Mouse (Mus musculus) heart, embryonic 14.5 days (tissue): Measurements from ENCODE around the gene Ick. TPM values are rescaled to one million over a fixed set of nuclear protein-coding genes. Genes with fewer than 3 reads are reported as not detected.
A peak's percentile ranks its signal among the peaks of the same experiment; 100 is the strongest.
"Not testable (repeated sequence)": the region's sequence is repeated elsewhere in the genome, so short reads cannot be mapped to it uniquely, and the experiment has no call there.

Source experiments
- ATAC-seq: fragments of 200-750 bp; cut with Nextera tagmentation; 2 replicates; pipeline ENCODE4 v1.8.0; 2017; ENCODE audit warnings: low read depth, moderate TSS enrichment; ENCODE audit not compliant: insufficient number of reproducible peaks, insufficient read depth, low FRiP score
- H3K27ac ChIP-seq, 2 experiments: fragments of 200-500 bp in 1 of 2; fragments of 300-500 bp in 1 of 2; sonication (generic) in 1 of 2; replicated peaks in 1 of 2; 2 replicates each; pipeline ENCODE4 v1.5.1; 2012 to 2014; ENCODE audit warnings: low read depth in 2 of 2, low read length in 2 of 2, control low read depth in 1 of 2, mild to moderate bottlenecking in 1 of 2, mixed read lengths in 1 of 2; ENCODE audit not compliant: control insufficient read depth in 1 of 2, insufficient read depth in 1 of 2
- H3K27me3 ChIP-seq: fragments of 300-500 bp; sonication (generic); 2 replicates; pipeline ENCODE4 v1.6.1; 2014; ENCODE audit warnings: mild to moderate bottlenecking, low read length, control low read depth; ENCODE audit not compliant: control insufficient read depth, insufficient read depth
- H3K36me3 ChIP-seq: fragments of 300-500 bp; sonication (generic); 2 replicates; pipeline ENCODE4 v1.6.1; 2014; ENCODE audit warnings: mild to moderate bottlenecking, control low read depth, low read length, mixed read lengths; ENCODE audit not compliant: control insufficient read depth, insufficient read depth
- H3K4me1 ChIP-seq, 2 experiments: fragments of 200-500 bp in 1 of 2; fragments of 300-500 bp in 1 of 2; sonication (generic) in 1 of 2; 2 replicates each; pipeline ENCODE4 v1.6.1; 2012 to 2014; ENCODE audit warnings: low read length in 2 of 2, control low read depth in 1 of 2, mixed read lengths in 1 of 2; ENCODE audit not compliant: control insufficient read depth in 2 of 2, insufficient read depth in 2 of 2
- H3K4me2 ChIP-seq: fragments of 300-500 bp; sonication (generic); 2 replicates; pipeline ENCODE4 v1.6.1; 2014; ENCODE audit warnings: mild to moderate bottlenecking, low read length
- H3K4me3 ChIP-seq, 2 experiments: fragments of 200-500 bp in 1 of 2; fragments of 300-500 bp in 1 of 2; sonication (generic) in 1 of 2; 2 replicates each; pipeline ENCODE4 v1.5.1; 2012 to 2014; ENCODE audit warnings: low read length in 2 of 2, mild to moderate bottlenecking in 2 of 2, control low read depth in 1 of 2, low read depth in 1 of 2, moderate library complexity in 1 of 2; ENCODE audit not compliant: control insufficient read depth in 1 of 2, insufficient read depth in 1 of 2
- H3K9ac ChIP-seq: fragments of 300-500 bp; sonication (generic); 2 replicates; pipeline ENCODE4 v1.6.1; 2014; ENCODE audit warnings: mild to moderate bottlenecking, low read length
- H3K9me3 ChIP-seq: fragments of 300-500 bp; sonication (generic); 2 replicates; pipeline ENCODE4 v1.6.1; 2016; ENCODE audit warnings: low read length, control low read depth; ENCODE audit not compliant: control insufficient read depth
- WGBS: fragments of 180-500 bp; shearing (Covaris S2); extraction: QIAGEN DNeasy Blood & Tissue Kit; methylation state at CpG from one replicate; pipeline ENCODE4 v1.1.7; 2014; 5-methylcytosine and 5-hydroxymethylcytosine counted together
- polyA plus RNA-seq: library from polyadenylated mRNA; unstranded; fragments of >200 nt; fragmentation: Nextera tagmentation; extraction: Ambion mirVana; gene quantifications from 2 replicates; pipeline ENCODE4 v1.2.1, GENCODE M21; 2014

The Ick gene
- polyA plus RNA-seq, 1 experiment from 2014 or later, result 16.0 TPM

- Histone ChIP-seq H3K27me3 (no peaks in the 10 kb centered on the region), H3K9me3 (no peaks in the 10 kb centered on the region), H3K4me3 (no peak overlapping the region), H3K4me2 (no peak overlapping the region), H3K36me3 (peaks cover 56% of the 10 kb centered on the region), H3K4me1 (peaks cover 7 to 27% of the 10 kb centered on the region in 2 experiments), H3K9ac (no peak overlapping the region), H3K27ac (no peak overlapping the region)
- ATAC-seq, result no peak
- 71% methylated on average over 6 of the region's 6 CpGs for WGBS
These were observed 39.2 kb downstream of the Ick start for GRCm38 (mm10) chr9:78148149-78148548.

- ATAC-seq, H3K27me3 ChIP-seq, H3K9me3 ChIP-seq, H3K4me3 ChIP-seq, H3K27ac ChIP-seq, H3K4me2 ChIP-seq, H3K9ac ChIP-seq: not testable (repeated sequence)
- 96% methylated on average over 2 of the region's 2 CpGs for WGBS
- H3K4me1 ChIP-seq, result peaks cover 6 to 19% of the 10 kb centered on the region in 2 experiments; a peak in 3 of 4 replicates
- peaks cover 48% of the 10 kb centered on the region for H3K36me3 ChIP-seq
These were observed 40.8 kb downstream of the Ick start for GRCm38 (mm10) chr9:78149770-78150169.

GRCm38 (mm10) chr9:78154211-78154977 is 45.4 kb downstream of the Ick start:
- no peak overlapping the region for H3K4me2 ChIP-seq
- H3K36me3 ChIP-seq, result peaks cover 74% of the 10 kb centered on the region
- no peaks in the 10 kb centered on the region for H3K27me3 ChIP-seq
- no peak for ATAC-seq
- no peaks in the 10 kb centered on the region for H3K9me3 ChIP-seq
- H3K4me1 ChIP-seq, result peaks cover 2 to 7% of the 10 kb centered on the region in 2 experiments; a peak in 3 of 4 replicates
- peak overlapping the region; percentile 30 to 41 for H3K27ac ChIP-seq
- H3K4me3 ChIP-seq, result no peak overlapping the region
- H3K9ac ChIP-seq, result no peak overlapping the region
- 48% methylated on average over 11 of the region's 11 CpGs for WGBS

- Histone ChIP-seq H3K4me1 (peaks cover 5 to 10% of the 10 kb centered on the region in 2 experiments), H3K4me2 (no peak overlapping the region), H3K36me3 (peaks cover 82% of the 10 kb centered on the region), H3K9me3 (no peaks in the 10 kb centered on the region), H3K27me3 (no peaks in the 10 kb centered on the region), H3K4me3 (no peak overlapping the region), H3K9ac (no peak overlapping the region), H3K27ac (no peak overlapping the region)
- 92% methylated on average over 1 of the region's 1 CpGs for WGBS
- no peak for ATAC-seq
These were observed 48.2 kb downstream of the Ick start for GRCm38 (mm10) chr9:78157221-78157620.

GRCm38 (mm10) chr9:78163291-78163690 is 54.3 kb downstream of the Ick start:
- Histone ChIP-seq H3K9me3 (no peaks in the 10 kb centered on the region), H3K9ac (no peak overlapping the region), H3K36me3 (peaks cover 78% of the 10 kb centered on the region), H3K27me3 (no peaks in the 10 kb centered on the region), H3K27ac (no peak overlapping the region), H3K4me2 (no peak overlapping the region), H3K4me3 (no peak overlapping the region), H3K4me1 (peaks cover 13 to 20% of the 10 kb centered on the region in 2 experiments)
- WGBS, result 80% methylated on average over 10 of the region's 10 CpGs
- no peak for ATAC-seq

- 87% methylated on average over 3 of the region's 3 CpGs for WGBS
- Histone ChIP-seq H3K4me2 (no peak overlapping the region), H3K36me3 (peaks cover 72% of the 10 kb centered on the region), H3K27me3 (no peaks in the 10 kb centered on the region), H3K9me3 (no peaks in the 10 kb centered on the region), H3K4me1 (peaks cover 13 to 20% of the 10 kb centered on the region in 2 experiments), H3K27ac (no peak overlapping the region), H3K9ac (no peak overlapping the region), H3K4me3 (no peak overlapping the region)
- no peak for ATAC-seq
These were observed 55.7 kb downstream of the Ick start for GRCm38 (mm10) chr9:78164741-78165140.

- H3K36me3 ChIP-seq, result peaks cover 65% of the 10 kb centered on the region
- ATAC-seq, result no peak
These were observed 56.5 kb downstream of the Ick start for GRCm38 (mm10) chr9:78165454-78165853.

More at GRCm38 (mm10) chr9:78165454-78165853, 56.5 kb downstream of the Ick start:
- no peak overlapping the region for H3K9ac ChIP-seq
- peaks cover 13 to 20% of the 10 kb centered on the region in 2 experiments for H3K4me1 ChIP-seq
- H3K27ac ChIP-seq, result no peak overlapping the region
- H3K27me3 ChIP-seq, result no peaks in the 10 kb centered on the region
- 87% methylated on average over 6 of the region's 6 CpGs for WGBS
- H3K4me2 ChIP-seq, result no peak overlapping the region
- no peak overlapping the region for H3K4me3 ChIP-seq
- no peaks in the 10 kb centered on the region for H3K9me3 ChIP-seq
